Mouse (Mus musculus) megakaryocyte, adult 5-6 weeks (primary cell): ENCODE results near the gene Mier3. TPM values are rescaled to one million over a fixed set of nuclear protein-coding genes. Genes with fewer than 3 reads are reported as not detected.
A peak's percentile ranks its signal among the peaks of the same experiment; 100 is the strongest.
"Not testable (repeated sequence)": the region's sequence is repeated elsewhere in the genome, so short reads cannot be mapped to it uniquely, and the experiment has no call there.

ENCODE experiments used
- ATAC-seq: 2 replicates; pipeline ENCODE4 v1.8.0; 2016; ENCODE audit warnings: mild to moderate bottlenecking, inconsistent platforms; ENCODE audit not compliant: poor library complexity, severe bottlenecking
- total RNA-seq, 2 experiments: library from RNA; stranded (forward) in 1 of 2; stranded (reverse) in 1 of 2; fragments of 153-499, 151-499 nt in 1 of 2; fragments of 221-1000, 200-1000 nt in 1 of 2; gene quantifications; 2 replicates each; pipeline versions ENCODE4 v1.2.3 to v1.2.4; 2015 to 2017

The Mier3 gene
- total RNA-seq, 2 experiments from 2014 or later = 28.0 to 39.2 TPM

DNA sequence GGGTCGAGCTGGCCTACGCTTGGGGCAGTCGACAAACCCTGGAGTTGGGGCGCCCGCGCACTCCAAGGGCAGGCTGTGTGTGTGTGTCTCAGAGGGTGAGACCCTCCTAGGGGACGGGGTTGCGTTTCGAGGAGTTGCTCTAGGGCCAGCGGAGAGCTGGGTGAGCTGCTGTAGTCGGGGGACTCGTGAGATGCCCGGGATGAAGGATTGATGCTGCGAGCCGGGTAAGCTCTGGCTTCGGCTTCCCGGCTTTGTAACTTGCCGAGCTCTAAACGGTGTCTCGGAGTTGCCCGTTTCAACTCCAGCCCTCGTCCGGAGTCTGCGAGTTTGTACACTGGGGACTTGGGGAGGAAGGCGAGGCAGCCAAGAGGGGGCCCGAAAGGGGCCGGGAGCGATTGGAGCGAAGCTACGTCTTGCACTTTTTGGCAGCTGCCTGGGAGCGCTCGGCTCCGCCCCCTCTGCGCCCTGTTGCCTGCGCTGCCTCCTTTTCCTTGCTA lies 6.6 kb downstream of the Mier3 start:
- ATAC-seq = peak; percentile 43

GRCm38 (mm10) chr13:111703396-111703795 lies 22.6 kb downstream of the Mier3 start:
- ATAC-seq = no peak

GRCm38 (mm10) chr13:111703952-111704351 lies 23.2 kb downstream of the Mier3 start:
- not testable (repeated sequence) for ATAC-seq

DNA sequence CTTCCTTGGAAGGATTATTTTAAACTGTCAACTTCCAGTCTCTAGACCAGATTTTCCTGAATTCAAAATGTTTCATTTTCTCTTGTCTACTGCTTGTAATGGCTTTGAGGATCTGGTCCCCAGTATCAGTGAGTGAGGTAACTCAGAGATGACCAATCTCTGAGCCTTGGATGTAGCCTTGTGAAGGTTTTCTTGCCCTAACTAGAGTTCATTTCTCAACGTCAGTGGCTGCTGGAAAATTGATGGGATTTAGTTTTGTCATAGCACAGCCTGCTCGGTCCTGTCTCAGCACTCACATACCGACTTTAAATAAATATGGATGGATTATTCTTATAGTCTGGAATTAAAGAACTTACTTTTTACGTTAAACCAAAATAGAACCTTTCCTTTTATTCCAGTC lies 29.8 kb downstream of the Mier3 start:
- no peak for ATAC-seq

- no peak for ATAC-seq
Observed at GRCm38 (mm10) chr13:111719726-111720125, 38.9 kb downstream of the Mier3 start.

DNA sequence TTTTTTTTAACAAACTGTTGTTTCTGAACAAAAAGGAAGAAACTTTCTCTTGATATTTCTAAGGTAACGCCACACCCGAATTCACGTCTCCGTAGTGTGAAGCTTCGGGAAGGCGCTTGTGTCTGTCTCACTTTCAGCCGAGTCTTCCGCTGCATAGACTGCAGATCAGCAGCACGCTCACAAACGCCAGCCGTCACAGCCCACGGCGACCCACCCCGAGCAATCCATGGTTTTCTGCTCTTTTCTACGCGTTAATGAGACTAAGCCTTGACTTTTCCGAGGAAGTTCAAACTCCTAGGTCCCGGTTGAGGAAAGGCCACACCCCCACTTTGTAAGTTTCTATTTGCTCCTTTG lies 44.0 kb downstream of the Mier3 start:
- no peak for ATAC-seq

DNA sequence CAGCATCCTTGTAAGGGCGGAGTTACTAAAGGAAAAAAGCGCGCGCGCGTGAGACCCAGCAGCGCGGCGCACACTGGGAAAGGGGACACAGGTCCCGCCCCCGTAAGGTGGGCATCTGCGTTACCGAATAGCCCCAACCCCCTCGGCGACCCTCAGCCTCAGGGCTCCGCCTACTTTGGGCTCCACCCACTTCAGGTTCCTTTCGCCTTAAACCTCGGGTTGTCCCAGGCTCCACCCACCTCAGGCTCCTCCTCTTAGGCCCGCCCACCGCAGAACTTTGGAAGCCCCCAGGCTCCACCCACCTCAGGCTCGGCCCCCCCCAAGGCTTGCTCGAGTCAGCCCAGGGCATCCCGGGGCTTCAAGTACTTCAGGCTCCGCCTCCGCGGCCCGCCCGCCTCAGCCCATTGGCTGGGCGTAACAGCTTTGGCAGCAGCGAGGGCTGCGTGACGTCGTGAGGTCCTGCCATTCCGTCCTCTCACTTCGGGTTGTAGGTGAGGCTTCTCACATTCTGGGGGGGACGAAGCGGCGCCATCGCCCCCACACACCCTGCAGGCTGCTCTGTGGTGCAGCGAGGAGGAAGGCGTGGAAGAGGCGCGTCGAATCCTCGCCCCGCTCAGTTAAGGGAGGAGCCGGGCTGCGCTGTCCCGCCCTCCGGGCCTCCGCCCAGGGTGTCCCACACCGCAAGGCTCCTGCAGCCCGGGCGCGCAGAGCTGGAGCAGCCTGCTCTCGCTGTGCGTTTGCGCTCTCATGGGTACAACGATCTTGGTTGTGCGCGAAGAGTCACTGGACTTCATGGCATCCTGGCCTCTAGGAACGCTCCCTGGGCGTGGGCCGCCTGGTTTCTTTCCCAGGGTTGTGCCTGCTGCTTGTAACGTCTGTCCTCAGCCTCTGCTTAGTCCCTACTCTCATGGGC lies 44.6 kb downstream of the Mier3 start:
- ATAC-seq = peak; percentile 90

GRCm38 (mm10) chr13:111726898-111727297 lies 46.1 kb downstream of the Mier3 start:
- no peak for ATAC-seq

- no peak; the same call in 1 of the 2 replicates for ATAC-seq
Observed at GRCm38 (mm10) chr13:111741204-111741990, 60.6 kb downstream of the Mier3 start.

- ATAC-seq = peak; percentile 71; the same call in 1 of the 2 replicates
Observed at GRCm38 (mm10) chr13:111741991-111742615, 61.3 kb downstream of the Mier3 start.

GRCm38 (mm10) chr13:111744233-111745000 lies 63.6 kb downstream of the Mier3 start:
- no peak for ATAC-seq

- no peak for ATAC-seq
Observed at GRCm38 (mm10) chr13:111745216-111745615, 64.4 kb downstream of the Mier3 start.

DNA sequence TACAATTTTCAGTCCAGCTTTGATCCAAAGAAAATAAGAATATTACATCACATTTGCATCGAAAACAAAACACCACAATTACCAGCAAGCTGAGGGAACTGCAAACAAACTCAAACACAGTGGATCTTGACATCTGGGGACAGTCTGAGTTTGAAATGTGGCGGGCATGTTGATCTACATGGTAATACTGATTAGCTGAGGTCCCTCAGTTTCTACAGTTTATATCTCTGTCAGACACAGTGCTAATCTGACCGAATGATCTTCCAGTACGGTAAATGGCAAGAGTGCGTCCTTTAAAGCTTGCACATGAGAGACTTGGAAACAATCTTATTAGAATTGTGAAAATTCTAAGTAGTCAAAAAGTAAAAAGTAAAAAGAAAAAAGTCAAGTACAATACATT lies 66.1 kb downstream of the Mier3 start:
- ATAC-seq = no peak

- no peak for ATAC-seq
Observed at GRCm38 (mm10) chr13:111748301-111749062, 67.7 kb downstream of the Mier3 start.

- ATAC-seq = no peak
Observed at GRCm38 (mm10) chr13:111753321-111753720, 72.5 kb downstream of the Mier3 start.

DNA sequence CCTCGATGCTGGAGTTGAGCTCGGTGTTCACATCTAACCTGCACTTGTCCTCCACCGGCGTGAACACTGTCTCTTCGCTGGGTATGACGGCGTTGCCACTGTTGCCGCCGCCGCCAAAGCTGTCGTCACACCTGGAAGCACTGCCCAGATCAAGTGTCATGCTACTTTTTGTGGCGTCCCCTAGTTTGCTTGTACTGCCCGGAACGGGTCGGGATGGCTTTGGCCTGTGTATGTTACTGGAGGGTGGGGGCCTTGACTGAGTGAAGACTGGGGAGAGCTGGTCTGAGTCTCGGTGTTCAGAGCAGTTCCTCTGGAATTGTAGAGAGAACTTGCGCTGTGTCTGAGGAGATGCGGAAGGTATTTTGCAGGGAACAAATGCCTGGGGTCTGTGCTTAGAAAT lies 74.6 kb downstream of the Mier3 start:
- ATAC-seq = no peak

DNA sequence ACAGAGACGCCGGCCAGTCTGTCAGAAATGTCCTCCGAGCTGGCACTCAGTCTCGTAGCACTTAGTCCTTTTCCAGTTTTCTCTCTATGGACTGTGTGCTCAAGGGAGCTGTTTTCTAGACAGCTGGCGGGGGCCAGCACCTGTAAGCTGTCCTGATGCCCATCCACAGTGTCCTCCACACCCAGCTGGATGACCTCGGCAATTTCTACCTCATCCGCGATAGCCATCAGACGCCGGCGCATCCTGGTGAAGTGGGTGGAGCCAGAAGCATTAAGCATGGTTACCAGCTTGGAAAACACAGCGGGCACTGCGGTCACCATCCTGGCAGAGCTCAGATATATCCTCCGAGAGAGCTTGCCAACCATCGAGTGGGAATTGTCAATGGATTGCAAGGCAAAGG lies 75.2 kb downstream of the Mier3 start:
- no peak for ATAC-seq

GRCm38 (mm10) chr13:111756986-111757385 lies 76.2 kb downstream of the Mier3 start:
- no peak for ATAC-seq

GRCm38 (mm10) chr13:111762526-111762925 lies 81.7 kb downstream of the Mier3 start:
- no peak for ATAC-seq
